Mouse (Mus musculus) neural tube, postnatal 0 days (tissue): ENCODE data around the gene Zfp593. TPM values are rescaled to one million over a fixed set of nuclear protein-coding genes. Genes with fewer than 3 reads are reported as not detected.

Source experiments
- polyA plus RNA-seq: library from polyadenylated mRNA; unstranded; fragments of >200 nt; fragmentation: Nextera tagmentation; extraction: Ambion mirVana; gene quantifications from 2 replicates; pipeline ENCODE4 v1.2.1, GENCODE M21; 2015

Gene Zfp593
- polyA plus RNA-seq: 12.3 and 13.6 TPM in 2 replicates

DNA sequence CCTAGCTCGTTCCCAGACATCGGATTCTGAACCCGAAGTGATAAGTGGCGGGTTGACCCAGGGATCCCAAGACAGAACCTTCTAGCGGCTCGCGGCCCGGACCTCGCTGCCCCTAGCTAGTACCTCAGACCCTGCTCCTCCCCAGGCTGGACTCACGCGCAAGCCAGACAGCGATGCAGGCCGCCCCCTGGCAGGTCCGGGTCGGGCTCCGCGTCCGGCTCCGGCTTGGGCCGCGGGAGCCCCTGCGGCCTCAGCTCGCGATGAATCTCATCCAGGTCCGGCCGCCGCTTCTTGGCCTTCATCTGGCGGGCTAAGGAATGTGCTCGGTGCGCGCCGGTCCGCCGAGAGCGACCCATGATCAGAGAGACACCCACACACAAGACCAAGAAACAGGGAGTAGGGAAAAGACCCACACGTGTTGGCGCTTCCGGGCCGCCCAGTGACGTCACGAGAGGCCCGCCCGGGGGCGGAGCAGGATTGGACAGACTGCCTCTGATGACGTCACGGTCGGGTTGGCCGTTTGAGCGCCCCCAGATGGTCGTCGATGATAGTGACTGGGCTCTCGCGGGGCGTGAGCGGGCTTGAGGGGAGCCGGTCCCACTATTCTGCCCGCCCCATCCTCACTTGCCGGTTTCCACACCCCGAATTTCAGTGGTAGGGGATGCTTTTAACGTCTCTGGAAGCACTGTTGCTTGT is at the start of gene Zfp593:
Zfp593 (minus strand) TSS at position 445 of the 696 bp plus-strand sequence.

DNA sequence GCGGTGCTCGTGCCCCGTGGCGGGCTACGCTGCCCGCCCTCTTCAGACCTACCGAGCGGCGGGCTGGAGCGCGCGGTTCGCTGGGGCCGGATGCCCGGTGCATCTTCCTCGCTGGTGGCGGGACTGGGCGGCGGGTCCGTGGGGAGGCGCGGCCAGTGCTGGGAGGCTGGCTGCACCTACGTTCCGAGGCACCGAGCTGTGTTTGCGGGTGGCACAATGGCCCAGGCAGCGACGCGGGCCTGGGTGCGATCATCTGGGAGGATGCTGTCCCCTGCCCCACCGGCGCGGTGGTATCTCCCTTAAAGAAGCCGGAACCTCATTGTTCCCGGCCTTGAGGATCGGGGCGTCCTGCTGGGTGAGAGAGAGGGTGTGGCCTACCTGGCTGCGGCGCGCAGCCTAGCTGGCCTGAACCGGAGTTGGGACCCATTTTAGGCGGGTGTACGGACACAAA is 42.2 kb upstream of the Zfp593 start, which contains the start of gene Pdik1l:
Pdik1l (minus strand) TSS at position 321 of the 451 bp plus-strand sequence.

GRCm38 (mm10) chr4:134253722-134254324 is 8.4 kb upstream of the Zfp593 start, which contains the start of gene Grrp1:
Grrp1 (minus strand) TSS chr4:134254106.

DNA sequence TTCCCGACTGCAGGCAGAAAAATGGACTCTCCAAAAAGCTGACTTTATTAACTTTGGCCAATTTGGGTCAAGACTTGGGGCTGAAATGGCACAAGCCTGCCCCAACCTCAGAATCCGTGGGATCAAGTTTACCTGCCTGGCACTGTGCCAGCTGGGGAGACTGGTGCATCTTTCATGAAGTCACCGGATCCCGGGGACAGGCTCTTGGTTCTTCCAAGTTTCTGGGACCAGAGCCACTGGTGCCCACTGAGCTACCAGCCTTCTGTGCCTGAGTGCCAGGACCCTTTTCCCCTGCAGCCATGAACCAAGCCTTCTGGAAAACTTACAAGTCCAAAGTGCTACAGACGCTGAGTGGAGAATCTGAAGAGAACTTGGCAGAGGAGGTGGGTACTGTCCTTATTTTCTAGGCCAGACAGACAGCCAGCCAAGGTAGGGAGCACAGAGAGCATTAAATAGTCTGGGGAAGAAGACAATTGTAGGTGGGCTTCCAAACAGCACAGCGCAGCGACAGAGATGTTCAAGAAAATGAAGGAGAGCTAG is 1.4 kb upstream of the Zfp593 start, which contains the start of gene Gm30191:
Gm30191 (plus strand) TSS at position 217 of the 540 bp plus-strand sequence.

DNA sequence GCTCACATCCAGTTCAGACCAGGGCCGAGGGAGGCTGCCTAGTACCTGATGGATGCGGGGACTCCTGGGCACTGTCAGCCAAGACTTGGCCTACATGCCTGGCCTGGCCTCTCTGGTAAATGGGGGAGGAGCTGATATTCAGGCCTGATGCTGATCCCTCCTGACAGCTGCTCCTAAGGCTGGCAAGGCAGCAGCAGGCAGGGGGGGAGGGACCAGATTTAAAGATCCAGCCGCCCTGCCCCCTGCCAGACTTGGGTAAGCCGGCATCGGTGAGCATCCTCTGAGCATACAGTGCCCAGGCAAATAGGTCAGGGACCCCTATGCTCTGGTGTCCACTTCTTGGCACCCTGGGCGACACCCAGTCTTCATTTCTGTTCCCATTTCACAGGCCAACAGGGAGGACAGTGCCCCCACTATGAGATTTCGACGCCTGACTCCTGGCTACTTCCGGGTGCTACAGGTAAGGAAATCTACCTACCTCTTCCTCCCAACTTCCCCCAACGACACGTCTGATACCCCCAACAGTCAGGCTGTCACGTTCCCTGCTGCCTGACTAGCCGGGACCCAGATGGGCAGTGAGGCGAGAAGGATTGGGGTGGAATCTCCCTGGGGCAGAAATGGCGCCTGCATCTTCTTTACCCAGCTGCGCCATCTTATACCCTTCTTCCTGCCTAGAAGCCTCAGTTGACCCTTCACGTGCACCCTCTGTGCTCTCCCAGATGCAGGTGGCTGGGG is 1.7 kb downstream of the Zfp593 start, which contains the start of gene E130218I03Rik:
E130218I03Rik (plus strand) TSS at position 147 of the 735 bp plus-strand sequence.

DNA sequence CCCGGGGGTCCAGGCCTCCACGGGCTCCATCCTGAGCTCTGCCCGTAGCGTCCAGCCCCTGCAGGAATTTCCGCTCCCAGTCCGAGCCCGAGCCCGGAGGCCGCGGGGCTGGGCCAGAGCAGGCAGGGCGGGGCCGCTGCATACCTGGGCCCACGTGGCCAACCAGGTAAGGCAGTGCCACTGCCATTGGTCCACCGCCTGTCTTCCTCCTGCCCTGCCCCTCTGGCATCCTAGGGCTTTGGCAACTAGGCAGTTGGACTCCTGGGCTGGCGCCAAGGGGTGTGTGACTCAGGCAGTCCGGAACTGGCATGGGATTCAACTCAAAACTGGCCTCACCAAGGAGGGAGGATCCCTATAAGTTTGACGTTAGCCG is 7.1 kb downstream of the Zfp593 start, which contains the start of gene Cnksr1:
Cnksr1 (minus strand) TSS at position 121 of the 373 bp plus-strand sequence.

GRCm38 (mm10) chr4:134227194-134227593 is 18.2 kb downstream of the Zfp593 start, which contains the start of gene Catsper4:
Catsper4 (minus strand) TSS chr4:134227383.

GRCm38 (mm10) chr4:134202904-134203303 is 42.5 kb downstream of the Zfp593 start, which contains the start of gene Gm7534:
Gm7534 (minus strand) TSS chr4:134203004.

Other genes starting within 250 kb of the Zfp593 start
- gene Dhdds, start 244.7 kb downstream of the Zfp593 start, polyA plus RNA-seq: 37.3 and 44.2 TPM in 2 replicates
- gene Lin28a, start 226.8 kb downstream of the Zfp593 start, polyA plus RNA-seq: 0.08 and 0.12 TPM in 2 replicates
- not detected in 2 replicates for gene Zfp683, start 191.8 kb downstream of the Zfp593 start, polyA plus RNA-seq
- 6.2 and 7.4 TPM in 2 replicates for gene Crybg2, start 184.8 kb downstream of the Zfp593 start, polyA plus RNA-seq
- gene Cd52, start 150.5 kb downstream of the Zfp593 start, polyA plus RNA-seq: 3.2 and 6.2 TPM in 2 replicates
- gene Ubxn11, start 143.0 kb downstream of the Zfp593 start, polyA plus RNA-seq: 9.3 and 13.4 TPM in 2 replicates
- gene Sh3bgrl3, start 116.8 kb downstream of the Zfp593 start, polyA plus RNA-seq: 539 and 571 TPM in 2 replicates
- 14.9 and 17.2 TPM in 2 replicates for gene Cep85, start 58.5 kb downstream of the Zfp593 start, polyA plus RNA-seq
- not detected in 2 replicates for gene Gm7534, start 42.6 kb downstream of the Zfp593 start, polyA plus RNA-seq
- 0.13 and 0.15 TPM in 2 replicates for gene Catsper4, start 18.2 kb downstream of the Zfp593 start, polyA plus RNA-seq
- gene Cnksr1, start 7.2 kb downstream of the Zfp593 start, polyA plus RNA-seq: 0.09 TPM in 1 of 2 replicates, not detected in the other
- gene E130218I03Rik, start 1.9 kb downstream of the Zfp593 start, polyA plus RNA-seq: 0.50 and 0.53 TPM in 2 replicates
- 0.26 TPM in 1 of 2 replicates, not detected in the other for gene Gm30191, start 1.3 kb upstream of the Zfp593 start, polyA plus RNA-seq
- gene Grrp1, start 8.5 kb upstream of the Zfp593 start, polyA plus RNA-seq: 14.7 and 15.1 TPM in 2 replicates
- 24.1 and 26.0 TPM in 2 replicates for gene Pdik1l, start 42.3 kb upstream of the Zfp593 start, polyA plus RNA-seq
- gene Trim63, start 69.5 kb upstream of the Zfp593 start, polyA plus RNA-seq: 1.4 and 1.6 TPM in 2 replicates
- gene Slc30a2, start 97.6 kb upstream of the Zfp593 start, polyA plus RNA-seq: 0.25 TPM in 2 replicates
- gene Extl1, start 138.3 kb upstream of the Zfp593 start, polyA plus RNA-seq: 0.88 and 0.94 TPM in 2 replicates
- gene Pafah2, start 150.7 kb upstream of the Zfp593 start, polyA plus RNA-seq: 4.7 and 5.7 TPM in 2 replicates
- 2,472 and 2,758 TPM in 2 replicates for gene Stmn1, start 222.7 kb upstream of the Zfp593 start, polyA plus RNA-seq